Mouse (Mus musculus) brain, embryonic 14.5 days (tissue): Measurements from ENCODE around the gene Dcdc2a. TPM values are rescaled to one million over a fixed set of nuclear protein-coding genes. Genes with fewer than 3 reads are reported as not detected.
A peak's percentile ranks its signal among the peaks of the same experiment; 100 is the strongest.

Experiments
- DNase-seq: peaks from one replicate; pipeline ENCODE4 v3.0.0-alpha.2; 2011; ENCODE audit warnings: low read depth
- CTCF ChIP-seq: fragments of 200-500 bp; IDR thresholded peaks from 2 replicates; pipeline ENCODE4 v1.5.1; 2012; ENCODE audit warnings: inconsistent platforms, mild to moderate bottlenecking, moderate library complexity, borderline replicate concordance; ENCODE audit not compliant: insufficient read depth, insufficient read length; ENCODE audit errors: extremely low read depth
- POLR2A ChIP-seq: fragments of 200-500 bp; IDR thresholded peaks from 2 replicates; pipeline ENCODE4 v1.6.1; 2012; ENCODE audit warnings: mild to moderate bottlenecking, inconsistent platforms, borderline replicate concordance; ENCODE audit not compliant: poor library complexity, insufficient read depth, insufficient read length, severe bottlenecking; ENCODE audit errors: extremely low read depth
- polyA plus RNA-seq: library from polyadenylated mRNA; depleted of rRNA; stranded (reverse); fragments of >200 nt; gene quantifications from 2 replicates; pipeline ENCODE4 v1.2.3, GENCODE M21; 2012

Gene Dcdc2a
- polyA plus RNA-seq, 1 experiment: 2.9 TPM

DNA sequence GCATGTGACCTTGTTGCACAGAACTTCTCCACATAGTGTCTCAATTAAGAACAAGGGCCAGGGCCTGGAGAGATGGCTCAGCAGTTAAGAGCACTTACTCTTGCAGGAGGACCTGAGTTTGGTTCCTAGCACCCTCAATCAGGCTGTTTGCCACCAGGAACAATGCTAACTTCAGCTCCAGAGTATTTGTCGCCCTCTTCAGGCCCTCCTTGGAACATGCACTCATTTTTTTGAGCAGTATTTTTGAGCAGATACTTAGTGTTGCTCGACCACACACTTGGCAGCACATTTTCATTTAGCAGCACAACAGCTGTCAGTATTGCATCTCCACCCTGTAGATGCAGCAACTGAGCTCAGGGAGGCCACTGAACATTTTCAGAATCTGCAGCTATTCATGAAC lies 88.3 kb downstream of the Dcdc2a start:
- no peak for DNase-seq
- TF ChIP-seq POLR2A: no peak
- TF ChIP-seq CTCF: 0 out of 2 replicates have a peak, but pooled peaks have one; percentile 2

DNA sequence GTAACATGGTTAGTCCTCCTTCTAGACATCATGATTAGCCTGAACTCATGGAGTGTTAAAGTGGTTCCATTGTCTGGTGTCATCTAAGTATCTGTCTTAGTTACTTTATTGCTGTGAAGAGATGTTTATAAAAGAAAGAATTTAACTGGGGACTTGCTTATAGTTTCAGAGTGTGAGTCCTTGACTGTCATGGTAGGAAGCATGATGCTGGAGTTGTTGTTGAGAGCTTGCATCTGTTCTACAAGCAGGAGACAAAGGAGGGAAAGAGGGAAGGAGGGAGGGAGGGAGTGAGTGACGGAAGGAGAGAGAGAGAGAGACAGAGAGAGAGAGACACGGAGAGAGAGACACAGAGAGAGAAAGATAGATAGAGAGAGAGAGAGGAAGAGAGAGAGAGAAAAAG lies 90.4 kb downstream of the Dcdc2a start:
- DNase-seq: no peak

DNA sequence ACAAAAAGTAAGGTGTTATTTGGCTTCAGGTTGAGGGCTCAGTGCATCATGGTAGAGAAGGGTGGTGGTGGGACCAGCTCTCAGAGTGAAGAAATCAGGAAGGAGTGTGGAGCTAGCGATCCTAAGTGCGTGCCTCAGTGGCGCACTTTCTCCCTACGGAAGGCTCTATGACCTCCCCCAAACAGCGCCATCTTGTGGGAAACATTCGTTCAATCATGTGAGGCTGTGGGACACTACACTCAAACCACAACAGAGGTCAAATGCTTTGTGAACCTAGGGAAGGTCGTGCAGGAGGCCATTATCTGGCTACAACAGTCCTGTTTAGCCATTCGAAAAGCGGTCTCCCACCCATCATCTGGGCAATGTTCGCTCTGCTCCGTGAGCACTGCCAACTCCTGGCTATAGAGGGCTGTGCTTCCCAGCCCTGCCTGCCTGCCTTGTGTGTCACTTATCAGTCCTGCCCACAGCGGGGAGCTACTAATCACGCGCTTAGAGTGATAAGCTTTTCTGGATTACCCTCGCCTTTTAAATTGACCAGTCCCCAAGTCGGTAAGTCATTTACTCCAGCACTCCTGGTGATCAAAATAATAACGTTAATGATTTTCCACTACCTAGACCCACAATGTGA lies 94.5 kb downstream of the Dcdc2a start:
- peak; percentile 64 for DNase-seq
- no peak; the same call in 1 of the 2 replicates for TF ChIP-seq CTCF
- TF ChIP-seq POLR2A: no peak

More for the DNA sequence above, 90.4 kb downstream of the Dcdc2a start:
- TF ChIP-seq CTCF (no peak), POLR2A (no peak)

DNA sequence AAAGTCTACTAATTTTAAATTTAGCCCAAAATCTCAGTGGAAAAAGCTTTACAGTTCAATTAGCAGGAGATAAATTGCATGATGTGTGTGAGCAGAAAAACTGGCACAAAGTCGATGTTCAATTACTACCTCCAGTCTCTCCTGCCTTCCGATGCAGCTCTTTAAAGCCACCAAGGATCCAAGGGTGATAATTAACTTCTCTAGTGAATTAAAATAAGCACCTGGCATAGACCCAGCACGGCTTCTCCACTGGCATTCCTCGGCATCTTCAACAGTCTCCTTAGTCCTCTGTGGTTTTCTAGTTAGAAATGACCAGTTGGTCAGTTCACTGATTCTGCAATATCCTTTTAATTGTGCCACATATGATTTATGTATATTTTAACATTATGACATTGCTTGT lies 95.1 kb downstream of the Dcdc2a start:
- TF ChIP-seq CTCF: no peak
- TF ChIP-seq POLR2A: no peak
- peak; percentile 75 for DNase-seq

DNA sequence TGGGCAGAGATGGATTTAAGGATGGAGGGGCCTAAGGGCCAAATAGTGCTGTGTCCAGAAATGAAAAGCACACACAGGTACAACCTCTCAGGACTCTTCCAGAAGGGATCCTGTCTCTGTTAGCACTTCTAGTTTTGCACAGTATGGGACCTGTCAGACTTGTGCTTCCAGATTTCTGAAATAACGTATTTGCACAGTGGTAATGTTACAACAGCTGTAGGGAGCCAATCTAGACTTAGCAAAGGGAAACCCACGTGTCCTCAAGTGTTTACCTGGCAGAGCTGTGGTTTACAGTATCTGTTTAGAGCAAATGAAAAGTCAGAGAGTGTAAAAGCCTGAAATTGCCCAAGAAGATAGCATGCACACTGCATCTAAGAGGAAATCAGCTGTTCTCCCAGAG lies 104.1 kb downstream of the Dcdc2a start:
- peak; percentile 20 for DNase-seq
- TF ChIP-seq CTCF (no peak), POLR2A (no peak)

DNA sequence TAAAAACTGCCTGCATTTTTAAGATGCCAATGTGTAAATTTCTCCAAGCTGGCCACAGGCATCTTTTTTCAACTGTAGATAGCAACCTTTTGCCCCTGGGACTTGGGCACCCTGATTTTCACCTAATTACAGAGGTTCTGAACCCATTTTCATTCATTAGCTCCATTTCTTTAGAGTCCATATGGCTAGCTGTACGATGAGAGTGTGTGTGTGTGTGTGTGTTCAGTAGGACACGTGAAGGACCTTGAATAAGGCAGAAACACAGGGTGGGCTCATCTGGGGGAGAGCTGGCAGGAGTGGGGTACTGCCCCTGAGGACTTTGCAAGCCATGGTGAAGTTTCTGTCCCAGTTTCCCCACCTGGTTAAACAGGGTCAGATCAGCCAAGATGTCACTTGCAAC lies 105.0 kb downstream of the Dcdc2a start:
- no peak for TF ChIP-seq POLR2A
- TF ChIP-seq CTCF: no peak
- DNase-seq: peak; percentile 56

DNA sequence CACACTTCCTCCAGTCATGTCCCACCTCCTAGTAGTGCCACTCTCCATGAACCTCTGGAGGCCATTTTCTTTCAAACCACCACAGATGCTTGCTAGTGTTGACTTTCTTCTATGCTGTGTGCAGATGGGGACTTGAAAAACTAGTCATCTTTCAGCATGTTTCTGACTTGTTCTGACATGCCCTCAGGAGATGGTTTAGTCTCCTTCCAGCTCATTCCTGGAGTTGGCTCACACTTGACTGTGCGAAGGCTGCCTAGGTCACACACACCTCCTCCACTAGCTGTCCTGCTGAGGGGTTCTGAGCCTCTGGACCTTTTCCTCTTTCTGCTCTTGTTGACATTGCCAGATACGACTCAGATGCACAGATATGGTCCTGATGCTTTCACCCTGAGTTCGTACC lies 106.8 kb downstream of the Dcdc2a start:
- TF ChIP-seq POLR2A (no peak), CTCF (no peak)
- no peak for DNase-seq

DNA sequence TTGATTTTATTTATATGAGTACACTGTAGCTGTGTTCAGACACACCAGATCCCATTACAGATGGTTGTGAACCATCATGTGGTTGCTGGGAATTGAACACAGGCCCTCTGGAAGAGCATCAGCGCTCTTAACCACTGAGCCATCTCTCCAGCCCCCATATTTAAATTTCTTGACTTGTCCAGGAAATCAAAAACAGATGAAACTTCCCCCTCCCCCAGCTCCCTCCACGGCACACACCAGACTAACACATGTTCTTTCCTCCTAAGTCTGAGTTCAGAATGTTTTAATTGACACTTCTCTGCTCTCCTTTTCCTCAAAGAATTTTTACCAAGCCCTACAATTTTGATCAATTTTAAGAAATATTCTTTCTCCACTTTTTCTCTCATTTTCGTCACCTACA lies 113.1 kb downstream of the Dcdc2a start:
- DNase-seq: no peak
- TF ChIP-seq POLR2A (no peak), CTCF (no peak)

DNA sequence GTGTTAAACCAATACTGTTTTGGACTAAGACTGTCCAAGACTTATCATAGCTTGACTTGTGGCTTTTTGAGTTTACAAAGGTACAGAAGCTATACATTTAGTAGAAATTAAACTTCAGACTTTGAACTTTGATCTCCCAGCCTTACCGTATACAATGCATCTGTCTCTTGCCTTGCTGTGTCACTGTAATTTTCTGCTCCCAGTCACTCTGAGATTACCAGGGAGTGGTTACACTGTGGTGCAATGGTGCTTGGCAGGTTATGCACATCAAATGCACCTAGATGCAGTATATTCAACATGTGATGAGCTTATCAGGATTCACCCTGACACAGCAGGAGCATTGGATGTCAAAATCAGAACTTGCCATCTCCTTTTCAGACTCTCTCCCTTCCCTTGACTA lies 122.0 kb downstream of the Dcdc2a start:
- TF ChIP-seq POLR2A: no peak
- TF ChIP-seq CTCF: no peak
- no peak for DNase-seq

DNA sequence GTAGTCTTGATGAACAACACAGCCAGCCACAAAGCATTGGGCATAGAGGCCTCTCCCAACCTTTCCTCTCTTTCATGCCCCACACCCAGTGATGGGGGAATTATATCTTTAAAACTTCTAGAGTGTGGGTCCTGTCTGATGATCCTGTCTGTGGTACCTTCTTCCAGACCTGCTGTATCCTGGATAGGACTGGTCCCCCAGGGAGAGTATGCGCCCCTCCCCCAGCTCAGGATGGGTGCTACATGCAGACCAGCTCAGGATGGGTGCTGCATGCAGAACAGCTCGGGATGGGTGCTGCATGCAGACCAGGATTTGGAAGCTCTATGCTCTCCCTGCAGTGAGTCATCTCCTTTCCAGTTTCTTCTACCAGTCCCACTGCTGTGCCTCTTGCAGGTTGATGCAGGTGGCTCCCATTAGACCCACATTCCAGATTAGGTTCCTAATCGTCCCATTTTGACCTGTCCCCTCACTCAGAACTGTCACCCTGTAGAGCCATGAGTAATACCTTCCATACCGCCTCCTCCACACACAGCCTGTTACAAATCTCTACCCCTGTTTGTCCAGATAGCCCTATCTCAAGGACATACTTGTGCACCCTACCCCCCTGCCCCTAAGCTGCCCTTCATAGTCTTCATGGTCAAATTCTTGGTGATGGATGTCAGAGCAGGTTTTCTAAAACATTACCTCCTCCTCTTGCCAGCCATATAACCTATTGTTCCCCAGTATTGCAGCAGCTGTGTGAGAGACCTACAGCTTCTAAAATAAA lies 122.6 kb downstream of the Dcdc2a start:
- no peak for DNase-seq
- TF ChIP-seq POLR2A (no peak), CTCF (no peak)

DNA sequence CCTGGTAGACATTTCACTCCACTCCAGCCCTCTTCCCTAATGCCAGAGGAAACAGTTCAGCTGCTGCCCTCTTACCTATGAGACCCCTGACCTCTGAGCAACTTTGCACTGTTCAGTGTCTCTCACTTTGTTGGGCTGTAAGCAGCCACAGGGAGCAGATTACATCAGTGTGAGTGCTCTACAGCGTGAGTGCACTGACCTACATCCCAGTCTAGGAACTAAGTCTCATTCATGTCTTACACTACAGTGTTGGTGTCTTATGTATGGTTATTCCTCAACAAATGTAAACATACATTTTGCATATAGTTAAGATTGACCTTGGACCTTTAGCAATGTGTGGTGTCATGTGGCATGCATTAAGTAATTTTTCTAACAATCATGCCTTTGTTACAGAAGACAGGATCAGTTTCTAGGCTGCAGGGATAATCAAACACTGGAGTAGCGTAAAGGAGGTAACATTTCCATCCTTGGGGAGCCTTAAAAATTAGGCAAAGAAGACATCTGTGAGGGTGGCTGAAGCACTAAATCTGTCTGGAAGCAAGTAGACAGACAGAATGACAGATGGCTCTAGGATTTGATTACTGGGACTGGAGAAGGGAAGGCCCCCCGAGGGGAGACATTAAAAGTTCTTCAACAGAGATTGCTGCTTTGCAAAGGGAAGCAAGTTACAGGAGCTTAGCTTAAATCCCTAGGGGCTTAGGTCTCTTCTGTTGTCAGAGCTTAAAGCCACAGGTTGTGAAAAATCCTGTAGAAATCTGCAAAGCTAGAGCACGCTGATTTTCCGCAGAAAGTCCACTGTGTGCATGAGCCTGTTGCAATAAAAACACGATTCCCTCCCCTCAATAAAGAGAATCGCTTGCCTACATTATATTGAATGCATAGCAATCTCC lies 130.9 kb downstream of the Dcdc2a start:
- DNase-seq: peak; percentile 52

DNA sequence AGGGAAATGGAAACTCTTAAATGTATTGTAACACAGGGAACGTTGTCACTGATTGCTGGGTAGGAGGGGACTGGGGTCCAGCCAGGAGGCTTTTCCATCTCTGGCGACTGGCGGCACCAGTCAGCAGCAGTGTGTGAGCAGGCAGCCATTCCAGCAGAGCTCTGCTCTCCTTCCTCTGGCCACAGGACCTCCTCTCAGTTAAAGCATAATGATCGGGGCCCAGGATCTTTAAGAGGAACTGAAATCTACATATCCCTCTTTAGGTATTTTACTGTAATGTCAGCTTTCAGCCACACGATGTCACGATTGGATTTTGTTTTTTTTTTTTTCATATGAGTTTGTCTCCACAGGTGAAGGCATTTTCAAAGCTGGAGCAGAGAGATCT lies 131.5 kb downstream of the Dcdc2a start:
- no peak for TF ChIP-seq CTCF
- TF ChIP-seq POLR2A: no peak
- DNase-seq: peak; percentile 84

More for the DNA sequence above, 130.9 kb downstream of the Dcdc2a start:
- TF ChIP-seq POLR2A (no peak), CTCF (no peak)
